Mouse (Mus musculus) forebrain, embryonic 12.5 days (tissue): Measurements from ENCODE around the gene Galk1. TPM values are rescaled to one million over a fixed set of nuclear protein-coding genes. Genes with fewer than 3 reads are reported as not detected.
A peak's percentile ranks its signal among the peaks of the same experiment; 100 is the strongest.

Experiments used
- ATAC-seq: fragments of 200-750 bp; cut with Nextera tagmentation; 2 replicates; pipeline ENCODE4 v1.8.0; 2017; ENCODE audit warnings: moderate TSS enrichment; ENCODE audit not compliant: low FRiP score
- H3K27ac ChIP-seq: fragments of 300-500 bp; sonication (generic); 2 replicates; pipeline ENCODE4 v1.5.1; 2016; ENCODE audit warnings: mild to moderate bottlenecking
- H3K27me3 ChIP-seq: fragments of 300-500 bp; sonication (generic); 2 replicates; pipeline ENCODE4 v1.6.1; 2016; ENCODE audit warnings: mild to moderate bottlenecking
- H3K36me3 ChIP-seq: fragments of 300-500 bp; sonication (generic); replicated peaks from 2 replicates; pipeline ENCODE4 v1.6.1; 2016; ENCODE audit warnings: mild to moderate bottlenecking
- H3K4me1 ChIP-seq: fragments of 300-500 bp; sonication (generic); 2 replicates; pipeline ENCODE4 v1.6.1; 2016
- H3K4me2 ChIP-seq: fragments of 300-500 bp; sonication (generic); 2 replicates; pipeline ENCODE4 v1.6.1; 2016; ENCODE audit warnings: mild to moderate bottlenecking, moderate library complexity
- H3K4me3 ChIP-seq: fragments of 300-500 bp; sonication (generic); replicated peaks from 2 replicates; pipeline ENCODE4 v1.5.1; 2016; ENCODE audit warnings: mild to moderate bottlenecking
- H3K9ac ChIP-seq: fragments of 300-500 bp; sonication (generic); 2 replicates; pipeline ENCODE4 v1.6.1; 2016; ENCODE audit warnings: mild to moderate bottlenecking
- H3K9me3 ChIP-seq: fragments of 300-500 bp; sonication (generic); 2 replicates; pipeline ENCODE4 v1.6.1; 2016
- WGBS: fragments of 180-500 bp; shearing (Covaris S2); methylation state at CpG from one replicate; pipeline ENCODE4 v1.1.7; 2016; 5-methylcytosine and 5-hydroxymethylcytosine counted together
- polyA plus RNA-seq: library from polyadenylated mRNA; unstranded; fragments of >200 nt; fragmentation: Nextera tagmentation; extraction: Ambion mirVana; gene quantifications from 2 replicates; pipeline ENCODE4 v1.2.1, GENCODE M21; 2016

Gene Galk1
- polyA plus RNA-seq, 1 experiment from 2014 or later = 107 TPM

- H3K27ac ChIP-seq = no peak overlapping the region
- no peak overlapping the region for H3K9ac ChIP-seq
- no peak overlapping the region for H3K4me2 ChIP-seq
- H3K4me1 ChIP-seq = no peaks in the 10 kb centered on the region
- no peaks in the 10 kb centered on the region for H3K9me3 ChIP-seq
- WGBS = 96% methylated on average over 6 of the region's 6 CpGs
- no peaks in the 10 kb centered on the region for H3K27me3 ChIP-seq
- H3K36me3 ChIP-seq = peaks cover 84% of the 10 kb centered on the region
- ATAC-seq = no peak
- no peak overlapping the region for H3K4me3 ChIP-seq
Measured at GRCm38 (mm10) chr11:116045173-116045572, 32.7 kb upstream of the Galk1 start.

GRCm38 (mm10) chr11:116043286-116043685 is 30.8 kb upstream of the Galk1 start:
- WGBS = 94% methylated on average over 1 of the region's 1 CpGs
- no peak overlapping the region for H3K27ac ChIP-seq
- no peak overlapping the region for H3K9ac ChIP-seq
- no peaks in the 10 kb centered on the region for H3K9me3 ChIP-seq
- H3K4me1 ChIP-seq = no peaks in the 10 kb centered on the region
- no peak overlapping the region for H3K4me2 ChIP-seq
- H3K36me3 ChIP-seq = peaks cover 82% of the 10 kb centered on the region
- H3K27me3 ChIP-seq = no peaks in the 10 kb centered on the region
- H3K4me3 ChIP-seq = no peak overlapping the region
- no peak for ATAC-seq

DNA sequence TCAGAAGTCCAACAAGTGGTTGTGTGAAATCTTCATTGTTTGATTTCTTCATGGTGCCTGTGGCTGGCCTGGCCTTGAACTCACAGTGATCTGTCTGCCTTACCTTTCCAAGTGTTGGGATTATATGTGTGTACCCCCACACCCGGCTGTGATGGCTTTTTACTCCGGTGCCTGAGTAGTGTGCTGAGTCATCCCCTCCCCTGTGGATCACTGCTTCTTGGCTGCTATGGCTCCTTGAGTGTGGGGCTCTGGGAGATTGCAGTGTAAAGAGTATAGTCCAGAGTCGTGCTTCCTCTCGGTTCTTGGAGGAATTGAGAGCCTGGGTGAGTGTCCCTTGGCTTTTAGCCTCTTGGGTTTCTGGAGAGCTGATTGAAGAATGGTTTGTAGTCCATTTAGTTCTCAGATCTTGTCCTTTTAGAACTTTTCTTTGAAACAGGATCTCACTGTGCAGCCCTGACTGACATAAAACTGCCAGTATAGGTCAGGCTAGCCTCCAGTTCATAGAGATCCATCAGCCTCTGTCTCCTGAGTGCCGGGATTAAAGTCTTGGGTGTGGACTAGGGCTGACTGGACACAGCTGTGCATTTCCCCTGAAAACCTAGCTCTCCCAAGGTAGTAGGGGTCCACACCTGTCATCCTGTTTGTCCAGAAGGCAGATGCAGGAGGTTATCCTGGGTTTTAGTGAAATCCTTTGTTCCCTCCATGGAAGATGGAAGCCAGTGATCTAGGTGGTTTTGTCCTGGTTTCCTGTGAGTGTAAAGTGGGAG is 30.0 kb upstream of the Galk1 start:
- peaks cover 77% of the 10 kb centered on the region for H3K36me3 ChIP-seq
- peaks cover 2% of the 10 kb centered on the region; the same call in 1 of the 2 replicates for H3K4me1 ChIP-seq
- no peak overlapping the region for H3K9ac ChIP-seq
- no peaks in the 10 kb centered on the region for H3K9me3 ChIP-seq
- ATAC-seq = no peak
- H3K4me2 ChIP-seq = no peak overlapping the region
- H3K4me3 ChIP-seq = no peak overlapping the region
- no peaks in the 10 kb centered on the region for H3K27me3 ChIP-seq
- no peak overlapping the region for H3K27ac ChIP-seq
- 98% methylated on average over 5 of the region's 5 CpGs for WGBS

GRCm38 (mm10) chr11:116041833-116042232 is 29.3 kb upstream of the Galk1 start:
- Histone ChIP-seq H3K27ac (no peak overlapping the region), H3K36me3 (peaks cover 70% of the 10 kb centered on the region), H3K4me1 (peaks cover 2% of the 10 kb centered on the region; the same call in 1 of the 2 replicates), H3K9ac (no peak overlapping the region), H3K4me3 (no peak overlapping the region), H3K27me3 (no peaks in the 10 kb centered on the region), H3K9me3 (no peaks in the 10 kb centered on the region), H3K4me2 (no peak overlapping the region)
- no peak for ATAC-seq
- WGBS = 98% methylated on average over 2 of the region's 2 CpGs

DNA sequence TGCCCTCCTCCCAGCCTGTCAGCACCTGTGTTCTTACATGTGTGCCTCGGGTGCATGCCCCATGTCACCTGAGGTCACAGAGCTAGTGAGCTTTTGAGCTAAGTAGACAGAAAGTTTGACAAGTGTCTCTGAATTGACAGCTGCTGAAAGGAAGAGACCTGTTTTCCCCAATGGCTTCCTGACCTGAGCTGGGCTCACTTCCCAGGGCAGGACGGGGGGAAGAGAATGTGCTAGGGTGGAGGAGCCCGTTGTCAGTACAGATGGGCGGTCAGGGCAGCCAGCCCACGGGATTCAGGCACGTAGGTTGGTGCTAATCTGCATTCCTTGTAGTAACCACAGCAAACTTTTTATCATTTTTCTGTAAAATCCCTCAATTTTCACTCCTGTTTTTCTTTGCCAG is 28.1 kb upstream of the Galk1 start:
- Histone ChIP-seq H3K4me3 (no peak overlapping the region), H3K9ac (no peak overlapping the region), H3K4me1 (peaks cover 2% of the 10 kb centered on the region; the same call in 1 of the 2 replicates), H3K27ac (no peak overlapping the region), H3K27me3 (no peaks in the 10 kb centered on the region), H3K9me3 (no peaks in the 10 kb centered on the region), H3K4me2 (no peak overlapping the region), H3K36me3 (peaks cover 65% of the 10 kb centered on the region)
- 93% methylated on average over 6 of the region's 6 CpGs for WGBS
- no peak for ATAC-seq

- no peak for ATAC-seq
- Histone ChIP-seq H3K4me3 (no peak overlapping the region), H3K4me2 (no peak overlapping the region), H3K27me3 (no peaks in the 10 kb centered on the region), H3K27ac (no peak overlapping the region), H3K9ac (no peak overlapping the region), H3K4me1 (peaks cover 9% of the 10 kb centered on the region), H3K36me3 (peaks cover 53% of the 10 kb centered on the region), H3K9me3 (no peaks in the 10 kb centered on the region)
- WGBS = 94% methylated on average over 9 of the region's 9 CpGs
Measured at GRCm38 (mm10) chr11:116037826-116038225, 25.3 kb upstream of the Galk1 start.

DNA sequence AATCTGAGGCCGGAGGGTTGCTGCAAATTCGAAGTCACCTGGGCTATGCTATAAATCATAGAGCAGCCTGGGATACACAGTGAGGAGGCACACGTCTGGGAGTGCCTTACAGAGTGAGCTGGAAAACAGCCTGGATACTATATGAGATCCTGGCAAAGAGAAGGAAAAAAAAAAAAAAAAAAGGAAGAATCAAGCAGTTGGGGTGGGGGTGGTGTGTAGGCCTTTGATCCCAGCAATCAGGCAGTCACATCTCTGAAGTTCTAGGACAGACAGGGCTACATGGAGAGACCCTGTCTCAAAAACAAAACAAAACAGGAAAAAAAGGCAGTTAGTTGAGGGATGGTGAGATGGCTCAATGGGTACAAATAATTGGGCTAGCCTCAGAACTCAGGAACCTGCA is 24.2 kb upstream of the Galk1 start:
- 91% methylated on average over 3 of the region's 3 CpGs for WGBS

GRCm38 (mm10) chr11:116034584-116034983 is 22.1 kb upstream of the Galk1 start:
- WGBS = 95% methylated on average over 6 of the region's 6 CpGs
- Histone ChIP-seq H3K27ac (no peak overlapping the region), H3K4me3 (no peak overlapping the region), H3K4me1 (peaks cover 28% of the 10 kb centered on the region), H3K27me3 (no peaks in the 10 kb centered on the region), H3K9ac (no peak overlapping the region), H3K36me3 (peaks cover 27% of the 10 kb centered on the region), H3K9me3 (no peaks in the 10 kb centered on the region), H3K4me2 (no peak overlapping the region)
- no peak for ATAC-seq

More for the DNA sequence above, 24.2 kb upstream of the Galk1 start:
- H3K9ac ChIP-seq = no peak overlapping the region
- no peak overlapping the region for H3K27ac ChIP-seq
- no peaks in the 10 kb centered on the region for H3K9me3 ChIP-seq
- H3K4me2 ChIP-seq = no peak overlapping the region
- H3K36me3 ChIP-seq = peaks cover 43% of the 10 kb centered on the region
- peaks cover 19% of the 10 kb centered on the region for H3K4me1 ChIP-seq
- no peak overlapping the region for H3K4me3 ChIP-seq
- no peaks in the 10 kb centered on the region for H3K27me3 ChIP-seq
- no peak for ATAC-seq

DNA sequence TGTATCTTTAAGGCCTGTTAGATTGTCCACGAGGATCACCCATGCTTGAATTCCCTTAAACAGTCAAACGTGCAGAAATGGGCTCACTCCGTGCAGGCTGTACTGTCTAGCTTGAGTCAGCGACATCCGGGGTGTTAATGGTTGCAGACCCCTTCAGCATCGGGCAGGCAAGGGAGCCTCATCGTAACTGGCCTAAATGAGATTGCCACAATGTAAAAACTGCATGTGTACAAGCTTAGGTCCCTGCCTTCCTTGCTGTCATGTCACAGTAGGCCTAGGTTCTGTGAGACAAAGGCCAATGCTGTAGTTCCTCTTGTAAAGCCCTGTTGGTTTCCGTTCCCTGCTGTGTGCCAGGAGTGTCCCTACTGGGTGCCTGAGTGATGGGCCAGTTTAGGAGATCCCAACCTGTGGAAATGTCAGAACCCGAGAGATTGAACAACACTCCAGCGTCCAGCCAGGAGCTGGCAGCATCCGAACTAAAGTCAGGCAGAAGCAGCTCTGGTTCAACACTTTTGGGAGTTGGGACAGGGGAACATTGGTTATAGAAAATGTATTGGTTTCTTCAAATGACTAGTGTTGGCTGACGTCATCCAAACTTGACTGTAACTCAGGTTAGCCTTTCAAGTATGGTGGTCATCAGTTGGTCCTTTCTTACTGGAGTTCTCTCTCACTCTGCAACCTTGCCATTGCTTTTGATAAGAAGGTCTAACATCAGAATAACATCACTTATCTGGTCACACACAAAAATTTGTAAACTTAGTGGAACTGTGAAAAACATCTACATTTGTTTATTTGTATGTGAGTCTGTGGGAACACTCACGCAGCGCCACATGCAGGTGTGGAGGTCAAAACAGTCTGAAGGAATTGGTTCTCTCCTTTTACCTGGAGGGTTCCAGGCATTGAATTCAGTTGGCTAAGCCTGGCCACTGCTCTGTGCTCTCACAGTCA is 18.7 kb upstream of the Galk1 start:
- H3K4me2 ChIP-seq = peak overlapping the region; percentile 95
- H3K36me3 ChIP-seq = peaks cover 9% of the 10 kb centered on the region
- H3K27me3 ChIP-seq = no peaks in the 10 kb centered on the region
- WGBS = 29% methylated on average over 14 of the region's 14 CpGs
- peak overlapping the region; percentile 99 for H3K27ac ChIP-seq
- H3K4me1 ChIP-seq = peaks cover 26% of the 10 kb centered on the region
- ATAC-seq = peak; percentile 20
- H3K4me3 ChIP-seq = peak overlapping the region; percentile 76
- no peaks in the 10 kb centered on the region for H3K9me3 ChIP-seq
- peak overlapping the region; percentile 94 for H3K9ac ChIP-seq

DNA sequence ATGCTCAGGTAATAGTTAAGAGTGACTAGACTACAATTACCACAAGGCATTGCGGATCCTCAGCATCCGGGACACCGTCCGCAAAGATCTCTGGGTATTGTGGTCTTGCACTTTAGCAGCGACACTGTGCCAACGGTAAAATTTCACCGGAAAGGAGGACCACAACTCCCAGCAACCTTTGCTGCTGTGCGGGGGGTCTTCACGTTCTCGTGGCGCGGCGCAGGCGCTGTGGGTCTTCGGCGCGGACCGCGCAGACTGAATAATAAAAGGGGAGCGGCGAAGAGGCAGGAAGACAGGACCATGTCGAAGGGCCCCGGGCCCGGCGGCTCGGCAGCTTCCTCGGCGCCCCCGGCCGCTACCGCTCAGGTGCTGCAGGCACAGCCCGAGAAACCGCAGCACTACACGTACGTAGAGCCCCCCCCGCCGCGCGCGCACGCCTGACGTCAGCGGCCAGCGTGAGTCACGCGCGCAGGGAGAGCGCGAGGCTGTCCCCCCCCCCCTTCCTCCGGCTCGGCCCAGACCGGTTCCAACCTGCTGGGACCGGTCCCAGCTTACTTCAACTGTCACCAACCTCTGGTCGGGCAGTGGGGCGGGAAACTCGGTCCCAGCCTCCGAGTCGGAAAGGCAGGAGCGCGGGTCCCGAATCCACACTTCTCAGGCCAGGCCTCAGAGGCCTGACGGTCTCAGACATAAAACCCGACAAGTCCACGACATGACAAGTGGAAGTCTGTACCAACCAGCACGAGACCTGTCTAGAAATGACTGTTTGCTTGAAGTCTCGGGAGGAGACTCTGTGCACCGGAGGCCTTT is 17.8 kb upstream of the Galk1 start, which contains the start of gene Unk:
Gene Unk, plus strand, starts transcription at position 235 of the 810 bp plus-strand sequence.
- ATAC-seq = peak; percentile 94
- Histone ChIP-seq H3K9ac (peak within 1 kb of the TSS; percentile 94), H3K4me3 (peak within 1 kb of the TSS; percentile 76), H3K4me1 (peaks cover 26% of the 10 kb centered on the region), H3K36me3 (peaks cover 8% of the 10 kb centered on the region), H3K27ac (peak within 1 kb of the TSS; percentile 99), H3K4me2 (peak within 1 kb of the TSS; percentile 95), H3K9me3 (no peaks in the 10 kb centered on the region), H3K27me3 (no peaks in the 10 kb centered on the region)
- under 1% methylated on average over 66 of the region's 67 CpGs for WGBS

DNA sequence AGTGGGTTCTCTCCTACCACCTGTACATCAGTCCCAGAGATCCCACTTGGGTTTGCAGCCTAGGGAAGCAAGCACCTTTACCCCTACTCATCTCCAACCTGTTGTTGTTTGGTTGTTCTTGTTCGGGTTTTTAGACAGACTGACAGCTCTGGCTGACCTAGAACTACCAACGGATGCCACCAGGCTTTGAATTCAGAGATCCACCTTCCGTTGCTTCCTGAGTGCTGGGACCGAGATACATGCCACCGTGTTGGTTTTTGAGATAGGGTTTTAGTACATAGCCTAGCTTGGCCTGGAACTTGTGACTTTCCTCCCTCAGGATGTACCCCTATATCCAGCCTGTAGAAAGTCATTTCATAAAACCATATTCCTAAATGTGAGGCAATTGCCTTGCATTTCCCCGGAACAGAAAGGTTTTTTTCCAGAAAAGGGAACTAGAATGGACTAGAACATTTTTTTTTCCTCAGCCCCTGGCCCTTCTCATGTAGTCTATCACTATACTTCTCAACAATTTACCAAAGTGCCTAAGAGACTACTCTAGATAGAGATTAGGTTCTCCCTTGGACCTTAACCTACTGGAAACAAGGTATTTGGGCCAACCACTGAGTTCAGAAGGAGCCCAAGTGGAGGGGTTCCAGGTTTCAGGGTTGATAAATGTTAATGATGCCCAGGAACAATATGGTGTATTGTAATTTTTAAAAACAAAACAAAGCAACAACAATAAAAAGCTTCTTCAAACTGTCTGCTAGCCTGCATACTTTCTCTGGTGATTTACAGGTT is 16.8 kb upstream of the Galk1 start:
- peaks cover 26% of the 10 kb centered on the region for H3K4me1 ChIP-seq
- no peaks in the 10 kb centered on the region for H3K27me3 ChIP-seq
- WGBS = 82% methylated on average over 6 of the region's 6 CpGs
- H3K4me2 ChIP-seq = peak overlapping the region; percentile 55
- peaks cover 3% of the 10 kb centered on the region; the same call in 1 of the 2 replicates for H3K36me3 ChIP-seq
- H3K4me3 ChIP-seq = peak overlapping the region; percentile 76
- no peak overlapping the region for H3K9ac ChIP-seq
- no peak for ATAC-seq
- H3K27ac ChIP-seq = no peak overlapping the region
- H3K9me3 ChIP-seq = no peaks in the 10 kb centered on the region
